Mouse (Mus musculus): ENCODE measurements around the gene Pitpnm1. TPM values are rescaled to one million over a fixed set of nuclear protein-coding genes. Genes with fewer than 3 reads are reported as not detected.

Gene Pitpnm1
- polyA plus RNA-seq, 1 experiment from 2014 or later, result 7.3 TPM

- 83% methylated on average over 17 of the region's 17 CpGs for WGBS (ENCODE audit: insufficient replicate concordance)
- Histone ChIP-seq H3K9ac (ENCODE audit: low read depth, low read length) (no peak overlapping the region), H3K36me3 (ENCODE audit: control insufficient read depth, insufficient read depth) (no peaks in the 10 kb centered on the region), H3K4me1 (ENCODE audit: control insufficient read depth, low read depth, low read length) (peaks cover 29% of the 10 kb centered on the region), H3K4me3 (ENCODE audit: low read depth, low read length) (no peak overlapping the region), H3K27ac (ENCODE audit: low read length) (no peak overlapping the region), H3K9me3 (replicated peaks; ENCODE audit: control insufficient read depth, low read length) (no peaks in the 10 kb centered on the region; the same call in 1 of the 2 replicates), H3K4me2 (ENCODE audit: low read depth, low read length) (0 out of 2 replicates have a peak overlapping the region, but pooled peaks have one; percentile 75), H3K27me3 (ENCODE audit: control insufficient read depth, insufficient read depth, low read depth, low read length) (no peaks in the 10 kb centered on the region)
- ATAC-seq (ENCODE audit: low read depth), result no peak
These were observed 50.1 kb downstream of the Pitpnm1 start for GRCm38 (mm10) chr19:4149764-4150461.

- Histone ChIP-seq H3K9me3 (replicated peaks; ENCODE audit: control insufficient read depth, low read length) (no peaks in the 10 kb centered on the region; the same call in 1 of the 2 replicates), H3K4me2 (ENCODE audit: low read depth, low read length) (no peak overlapping the region), H3K27ac (ENCODE audit: low read length) (no peak overlapping the region), H3K9ac (ENCODE audit: low read depth, low read length) (no peak overlapping the region), H3K27me3 (ENCODE audit: control insufficient read depth, insufficient read depth, low read depth, low read length) (no peaks in the 10 kb centered on the region), H3K4me3 (ENCODE audit: low read depth, low read length) (no peak overlapping the region), H3K4me1 (ENCODE audit: control insufficient read depth, low read depth, low read length) (peaks cover 30% of the 10 kb centered on the region), H3K36me3 (ENCODE audit: control insufficient read depth, insufficient read depth) (no peaks in the 10 kb centered on the region; the same call in 1 of the 2 replicates)
- 84% methylated on average over 22 of the region's 22 CpGs for WGBS (ENCODE audit: insufficient replicate concordance)
- ATAC-seq (ENCODE audit: low read depth), result no peak
These were observed 51.0 kb downstream of the Pitpnm1 start for GRCm38 (mm10) chr19:4150567-4151487.

- H3K4me3 ChIP-seq (ENCODE audit: low read depth, low read length), result no peak overlapping the region
- no peak overlapping the region for H3K27ac ChIP-seq (ENCODE audit: low read length)
- H3K27me3 ChIP-seq (ENCODE audit: control insufficient read depth, insufficient read depth, low read depth, low read length), result no peaks in the 10 kb centered on the region
- H3K9me3 ChIP-seq (replicated peaks; ENCODE audit: control insufficient read depth, low read length), result no peaks in the 10 kb centered on the region
- no peak overlapping the region for H3K9ac ChIP-seq (ENCODE audit: low read depth, low read length)
- 67% methylated on average over 5 of the region's 5 CpGs for WGBS (ENCODE audit: insufficient replicate concordance)
- no peak overlapping the region for H3K4me2 ChIP-seq (ENCODE audit: low read depth, low read length)
- H3K36me3 ChIP-seq (ENCODE audit: control insufficient read depth, insufficient read depth), result no peaks in the 10 kb centered on the region; the same call in 1 of the 2 replicates
- no peak for ATAC-seq (ENCODE audit: low read depth)
- peaks cover 30% of the 10 kb centered on the region for H3K4me1 ChIP-seq (ENCODE audit: control insufficient read depth, low read depth, low read length)
These were observed 51.7 kb downstream of the Pitpnm1 start for GRCm38 (mm10) chr19:4151488-4151860.

- H3K9me3 ChIP-seq (replicated peaks; ENCODE audit: control insufficient read depth, low read length), result no peaks in the 10 kb centered on the region
- no peak overlapping the region for H3K27ac ChIP-seq (ENCODE audit: low read length)
- no peak overlapping the region for H3K9ac ChIP-seq (ENCODE audit: low read depth, low read length)
- no peaks in the 10 kb centered on the region; the same call in 1 of the 2 replicates for H3K36me3 ChIP-seq (ENCODE audit: control insufficient read depth, insufficient read depth)
- no peaks in the 10 kb centered on the region for H3K27me3 ChIP-seq (ENCODE audit: control insufficient read depth, insufficient read depth, low read depth, low read length)
- no peak overlapping the region for H3K4me3 ChIP-seq (ENCODE audit: low read depth, low read length)
- WGBS (ENCODE audit: insufficient replicate concordance), result 69% methylated on average over 5 of the region's 5 CpGs
- peaks cover 30% of the 10 kb centered on the region for H3K4me1 ChIP-seq (ENCODE audit: control insufficient read depth, low read depth, low read length)
- no peak for ATAC-seq (ENCODE audit: low read depth)
- H3K4me2 ChIP-seq (ENCODE audit: low read depth, low read length), result no peak overlapping the region
These were observed 52.1 kb downstream of the Pitpnm1 start for GRCm38 (mm10) chr19:4151898-4152297.

GRCm38 (mm10) chr19:4152445-4153231 is 52.8 kb downstream of the Pitpnm1 start:
- H3K4me1 ChIP-seq (ENCODE audit: control insufficient read depth, low read depth, low read length), result peaks cover 28% of the 10 kb centered on the region
- no peak overlapping the region for H3K27ac ChIP-seq (ENCODE audit: low read length)
- no peaks in the 10 kb centered on the region for H3K27me3 ChIP-seq (ENCODE audit: control insufficient read depth, insufficient read depth, low read depth, low read length)
- H3K9ac ChIP-seq (ENCODE audit: low read depth, low read length), result no peak overlapping the region
- no peak overlapping the region for H3K4me3 ChIP-seq (ENCODE audit: low read depth, low read length)
- no peak overlapping the region for H3K4me2 ChIP-seq (ENCODE audit: low read depth, low read length)
- ATAC-seq (ENCODE audit: low read depth), result no peak
- 86% methylated on average over 8 of the region's 8 CpGs for WGBS (ENCODE audit: insufficient replicate concordance)
- no peaks in the 10 kb centered on the region; the same call in none of the 2 replicates for H3K36me3 ChIP-seq (ENCODE audit: control insufficient read depth, insufficient read depth)
- H3K9me3 ChIP-seq (replicated peaks; ENCODE audit: control insufficient read depth, low read length), result no peaks in the 10 kb centered on the region

- peak within 1 kb of the TSS; percentile 12; the same call in 1 of the 2 replicates for H3K27ac ChIP-seq (ENCODE audit: low read length)
These were observed 53.4 kb downstream of the Pitpnm1 start, which contains the start of gene Ptprcap for GRCm38 (mm10) chr19:4153232-4153654. Gene Ptprcap, plus strand, starts transcription at chr19:4153604.

GRCm38 (mm10) chr19:4154437-4155222 is 54.8 kb downstream of the Pitpnm1 start:
- Histone ChIP-seq H3K27me3 (ENCODE audit: control insufficient read depth, insufficient read depth, low read depth, low read length) (no peaks in the 10 kb centered on the region), H3K36me3 (ENCODE audit: control insufficient read depth, insufficient read depth) (peaks cover 7% of the 10 kb centered on the region), H3K4me3 (ENCODE audit: low read depth, low read length) (peak overlapping the region; percentile 3), H3K9me3 (replicated peaks; ENCODE audit: control insufficient read depth, low read length) (no peaks in the 10 kb centered on the region), H3K4me1 (ENCODE audit: control insufficient read depth, low read depth, low read length) (peaks cover 10% of the 10 kb centered on the region), H3K4me2 (ENCODE audit: low read depth, low read length) (peak overlapping the region; percentile 10; the same call in 1 of the 2 replicates), H3K9ac (ENCODE audit: low read depth, low read length) (peak overlapping the region; percentile 33; the same call in 1 of the 2 replicates), H3K27ac (ENCODE audit: low read length) (peak overlapping the region; percentile 14)
- ATAC-seq (ENCODE audit: low read depth), result 0 out of 2 replicates have a peak, but pooled peaks have one; percentile 24
- 26% methylated on average over 13 of the region's 13 CpGs for WGBS (ENCODE audit: insufficient replicate concordance)

More at GRCm38 (mm10) chr19:4153232-4153654, 53.4 kb downstream of the Pitpnm1 start, which contains the start of gene Ptprcap:
- WGBS (ENCODE audit: insufficient replicate concordance), result 75% methylated on average over 11 of the region's 11 CpGs
- H3K4me2 ChIP-seq (ENCODE audit: low read depth, low read length), result no peak within 1 kb of the TSS
- H3K4me1 ChIP-seq (ENCODE audit: control insufficient read depth, low read depth, low read length), result peaks cover 22% of the 10 kb centered on the region
- H3K9me3 ChIP-seq (replicated peaks; ENCODE audit: control insufficient read depth, low read length), result no peaks in the 10 kb centered on the region
- H3K9ac ChIP-seq (ENCODE audit: low read depth, low read length), result no peak within 1 kb of the TSS
- peaks cover 3% of the 10 kb centered on the region for H3K36me3 ChIP-seq (ENCODE audit: control insufficient read depth, insufficient read depth)
- H3K4me3 ChIP-seq (ENCODE audit: low read depth, low read length), result peak within 1 kb of the TSS; percentile 3
- no peaks in the 10 kb centered on the region for H3K27me3 ChIP-seq (ENCODE audit: control insufficient read depth, insufficient read depth, low read depth, low read length)
- ATAC-seq (ENCODE audit: low read depth), result no peak
